Mouse (Mus musculus) C2C12 (cell line): ENCODE data around the gene Synj2.

Experiments used
- CEBPB ChIP-seq: IDR thresholded peaks from one replicate; pipeline ENCODE4 v1.6.1; 2011; ENCODE audit warnings: low read depth, mild to moderate bottlenecking, control low read depth, moderate library complexity
- CTCF ChIP-seq: IDR thresholded peaks from one replicate; pipeline ENCODE4 v1.5.1; 2011; ENCODE audit not compliant: control insufficient read depth, insufficient read depth, insufficient read length
- FOSL1 ChIP-seq: IDR thresholded peaks from one replicate; pipeline ENCODE4 v1.8.0; 2011; ENCODE audit warnings: mild to moderate bottlenecking, low read length; ENCODE audit not compliant: poor library complexity, insufficient read depth, severe bottlenecking
- MAX ChIP-seq: IDR thresholded peaks from one replicate; pipeline ENCODE4 v1.6.1; 2011; ENCODE audit warnings: mild to moderate bottlenecking, control low read depth
- MYOD1 ChIP-seq: IDR thresholded peaks from one replicate; pipeline ENCODE4 v1.6.1; 2011; ENCODE audit warnings: low read depth; ENCODE audit not compliant: control insufficient read depth, insufficient read length
- MYOG ChIP-seq: IDR thresholded peaks from one replicate; pipeline ENCODE4 v1.6.1; 2011; ENCODE audit not compliant: control insufficient read depth, insufficient read length; ENCODE audit errors: extremely low read depth
- USF1 ChIP-seq: IDR thresholded peaks from one replicate; pipeline ENCODE4 v1.6.1; 2011; ENCODE audit warnings: low read depth, mild to moderate bottlenecking, control low read depth, moderate library complexity

DNA sequence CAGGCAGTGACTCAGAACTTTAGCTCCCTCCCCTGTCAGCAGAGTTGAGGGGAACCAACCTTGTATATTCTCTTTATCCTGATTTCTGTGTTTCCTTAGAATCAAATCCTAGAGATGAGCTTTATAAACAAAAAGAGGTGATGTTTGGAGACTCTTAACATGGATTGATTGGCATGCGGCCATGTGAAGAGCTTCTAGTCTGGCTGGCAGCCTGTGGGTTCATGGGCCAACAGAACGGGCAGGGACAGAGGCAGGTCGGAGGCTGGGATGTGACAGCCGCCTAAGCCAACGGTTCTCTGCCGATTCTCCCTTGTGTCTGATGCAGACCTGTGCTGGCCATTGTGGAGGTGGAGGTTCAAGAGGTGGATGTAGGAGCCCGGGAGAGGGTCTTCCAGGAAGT, 84.8 kb downstream of the Synj2 start:
- TF ChIP-seq CTCF = no peak
- TF ChIP-seq MYOD1 = no peak
- no peak for TF ChIP-seq MAX
- no peak for TF ChIP-seq MYOG
- TF ChIP-seq USF1 = no peak
- TF ChIP-seq FOSL1 = no peak
- TF ChIP-seq CEBPB = no peak
